Mouse (Mus musculus) lung, postnatal 0 days (tissue): ENCODE results near the gene Grik1. TPM values are rescaled to one million over a fixed set of nuclear protein-coding genes. Genes with fewer than 3 reads are reported as not detected.

Source experiments
- ATAC-seq: fragments of 200-750 bp; cut with Nextera tagmentation; 2 replicates; pipeline ENCODE4 v1.8.0; 2017; ENCODE audit warnings: moderate library complexity
- DNase-seq: peaks from one replicate; pipeline ENCODE4 v3.0.0-alpha.2; 2016; ENCODE audit warnings: low spot score
- H3K27ac ChIP-seq: fragments of 300-500 bp; sonication (generic); 2 replicates; pipeline ENCODE4 v1.5.1; 2014; ENCODE audit warnings: antibody characterized with exemption, mild to moderate bottlenecking, low read length, mixed read lengths
- H3K27me3 ChIP-seq: fragments of 300-500 bp; sonication (generic); replicated peaks from 2 replicates; pipeline ENCODE4 v1.6.1; 2014; ENCODE audit warnings: low read length, mixed read lengths; ENCODE audit not compliant: insufficient read depth
- H3K36me3 ChIP-seq: fragments of 300-500 bp; sonication (generic); 2 replicates; pipeline ENCODE4 v1.6.1; 2014; ENCODE audit warnings: low read length, mixed read lengths; ENCODE audit not compliant: insufficient read depth
- H3K4me1 ChIP-seq: fragments of 300-500 bp; sonication (generic); 2 replicates; pipeline ENCODE4 v1.6.1; 2014; ENCODE audit warnings: antibody characterized with exemption, low read depth, low read length, mixed read lengths; ENCODE audit not compliant: insufficient read depth
- H3K4me2 ChIP-seq: fragments of 300-500 bp; sonication (generic); replicated peaks from 2 replicates; pipeline ENCODE4 v1.6.1; 2014; ENCODE audit warnings: low read depth, mild to moderate bottlenecking, low read length, moderate library complexity, mixed read lengths
- H3K4me3 ChIP-seq: fragments of 300-500 bp; sonication (generic); 2 replicates; pipeline ENCODE4 v1.5.1; 2014; ENCODE audit warnings: low read depth, low read length
- H3K9ac ChIP-seq: fragments of 300-500 bp; sonication (generic); replicated peaks from 2 replicates; pipeline ENCODE4 v1.6.1; 2014; ENCODE audit warnings: low read depth, mild to moderate bottlenecking
- H3K9me3 ChIP-seq: fragments of 300-500 bp; sonication (generic); 2 replicates; pipeline ENCODE4 v1.6.1; 2016; ENCODE audit warnings: low read length, mixed read lengths
- CTCF ChIP-seq: IDR thresholded peaks from 2 replicates; pipeline ENCODE4 v1.5.1; 2016; ENCODE audit warnings: antibody characterized with exemption, mild to moderate bottlenecking
- EP300 ChIP-seq: IDR thresholded peaks from 2 replicates; pipeline ENCODE4 v1.6.1; 2016; ENCODE audit warnings: antibody characterized with exemption, mild to moderate bottlenecking, control low read depth
- WGBS: fragments of 180-500 bp; shearing (Covaris S2); extraction: QIAGEN DNeasy Blood & Tissue Kit; methylation state at CpG from one replicate; pipeline ENCODE4 v1.1.7; 2014; 5-methylcytosine and 5-hydroxymethylcytosine counted together
- polyA plus RNA-seq: library from polyadenylated mRNA; unstranded; fragments of >200 nt; fragmentation: Nextera tagmentation; extraction: Ambion mirVana; gene quantifications from 2 replicates; pipeline ENCODE4 v1.2.1, GENCODE M21; 2015

Gene Grik1
- polyA plus RNA-seq, 1 experiment from 2014 or later = 0.25 TPM

DNA sequence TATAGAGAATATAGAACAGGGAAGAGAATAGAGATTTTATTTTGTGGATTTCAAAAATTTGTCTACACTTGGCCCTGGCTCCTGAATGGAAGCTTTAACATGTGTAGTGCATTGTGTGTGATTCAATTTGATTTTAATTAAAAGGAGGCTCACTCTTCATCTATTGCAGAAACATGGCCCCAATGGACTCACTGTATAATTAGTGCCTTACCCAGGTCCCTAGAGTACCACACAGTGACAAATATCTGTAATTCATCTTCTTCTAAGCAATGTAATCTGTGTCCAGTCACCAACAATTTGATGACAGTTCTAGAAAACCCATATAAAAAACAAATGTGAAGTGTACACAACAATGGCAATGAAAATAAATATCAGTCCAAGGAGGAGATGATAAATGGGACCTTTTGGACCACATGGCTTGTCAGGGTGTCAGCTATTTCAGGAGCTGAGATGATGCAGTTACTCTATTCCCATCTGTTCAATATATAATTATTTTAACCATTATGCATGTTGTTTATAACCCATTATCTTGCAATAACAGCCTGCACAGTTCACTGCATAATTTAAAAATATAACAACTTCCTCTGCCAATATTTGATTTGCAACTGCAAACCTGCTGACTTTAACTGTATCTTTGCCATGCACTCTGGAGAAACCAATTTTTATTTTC is 305.7 kb downstream of the Grik1 start:
- no peak overlapping the region for H3K27ac ChIP-seq
- H3K4me1 ChIP-seq = no peaks in the 10 kb centered on the region
- ATAC-seq = no peak
- no peaks in the 10 kb centered on the region for H3K9me3 ChIP-seq
- no peak for DNase-seq
- H3K4me3 ChIP-seq = no peak overlapping the region
- H3K9ac ChIP-seq = no peak overlapping the region
- H3K27me3 ChIP-seq = no peaks in the 10 kb centered on the region
- TF ChIP-seq EP300 (no peak), CTCF (no peak)
- H3K4me2 ChIP-seq = no peak overlapping the region
- H3K36me3 ChIP-seq = no peaks in the 10 kb centered on the region

DNA sequence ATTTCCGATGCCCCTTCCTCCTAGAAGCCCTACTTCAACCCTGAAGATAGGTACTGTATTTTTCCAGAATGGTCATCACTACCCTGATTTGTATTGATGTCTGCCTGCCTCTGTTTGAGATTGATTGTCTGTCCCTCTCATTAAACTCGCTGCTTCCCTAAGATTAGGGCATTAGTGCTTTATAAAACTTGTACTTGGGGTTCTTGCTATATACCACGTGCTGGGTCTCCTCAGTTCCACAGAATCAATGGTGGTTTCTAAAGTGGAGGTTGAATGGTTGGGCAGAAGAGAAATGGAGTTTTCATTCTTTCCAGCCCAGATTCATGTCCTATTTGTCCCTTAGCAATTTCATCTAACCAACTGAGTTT is 316.0 kb downstream of the Grik1 start:
- WGBS = 73% methylated on average over 3 of the region's 3 CpGs
- Histone ChIP-seq H3K4me3 (no peak overlapping the region), H3K9ac (no peak overlapping the region)

DNA sequence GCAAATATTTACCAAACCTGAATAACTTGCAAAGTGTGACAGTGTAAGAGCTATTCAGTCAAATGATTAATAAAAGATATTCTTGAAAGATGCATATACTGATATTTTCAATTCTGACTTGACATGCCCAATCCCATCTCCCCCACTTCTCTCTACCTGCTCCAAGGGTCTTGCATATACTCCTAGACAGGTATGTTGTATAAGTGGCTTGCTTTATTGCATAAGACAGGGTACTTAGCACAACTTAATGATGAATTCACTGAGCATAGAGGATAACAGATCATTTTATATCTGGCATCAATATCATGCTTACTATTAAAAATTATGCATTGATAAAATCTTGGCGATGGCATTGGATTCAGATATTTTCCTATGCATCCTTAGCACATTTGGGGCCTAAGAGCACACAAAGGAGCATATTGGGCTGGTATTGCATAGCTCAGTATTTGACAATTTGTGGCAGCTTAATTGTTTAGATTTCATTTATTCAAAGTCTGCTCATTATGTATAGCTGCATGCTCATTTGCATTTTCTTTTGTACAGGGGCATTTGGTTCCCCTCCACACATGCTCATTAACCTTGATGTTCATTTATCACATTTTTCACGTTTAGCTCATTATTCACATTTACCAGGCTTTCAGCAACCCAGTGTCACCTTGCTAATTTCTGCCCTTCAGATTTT is 316.5 kb downstream of the Grik1 start:
- WGBS = 67% methylated on average over 2 of the region's 2 CpGs
- Histone ChIP-seq H3K9me3 (no peaks in the 10 kb centered on the region), H3K4me2 (no peak overlapping the region), H3K4me1 (no peaks in the 10 kb centered on the region), H3K4me3 (no peak overlapping the region), H3K36me3 (no peaks in the 10 kb centered on the region), H3K27me3 (no peaks in the 10 kb centered on the region), H3K9ac (no peak overlapping the region), H3K27ac (no peak overlapping the region)
- no peak for ATAC-seq
- TF ChIP-seq EP300 (no peak), CTCF (no peak)
- DNase-seq = no peak

More for the DNA sequence above, 316.0 kb downstream of the Grik1 start:
- H3K4me1 ChIP-seq = no peaks in the 10 kb centered on the region
- H3K27ac ChIP-seq = no peak overlapping the region
- TF ChIP-seq EP300 (no peak), CTCF (no peak)
- ATAC-seq (no peak), DNase-seq (no peak)
- H3K4me2 ChIP-seq = no peak overlapping the region
- no peaks in the 10 kb centered on the region for H3K9me3 ChIP-seq
- no peaks in the 10 kb centered on the region for H3K27me3 ChIP-seq
- no peaks in the 10 kb centered on the region for H3K36me3 ChIP-seq

DNA sequence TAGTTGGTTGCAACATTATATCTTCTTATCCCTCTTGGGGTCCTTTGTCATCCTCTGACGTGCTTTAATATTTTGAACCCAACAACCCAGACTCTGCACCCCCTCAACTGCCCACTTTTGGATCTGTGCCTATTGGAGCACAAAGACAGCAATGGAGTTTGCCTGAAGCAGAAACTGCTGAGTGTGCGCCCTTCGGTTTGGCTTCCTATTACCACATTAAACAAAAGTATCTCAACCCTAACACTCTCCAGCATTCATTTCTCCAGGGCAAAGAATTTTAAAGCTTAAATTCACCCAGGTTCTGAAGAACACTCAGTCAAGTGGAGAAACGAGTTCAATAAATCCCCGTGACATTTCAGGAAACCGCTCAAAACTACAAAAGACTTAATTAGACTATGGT is 318.2 kb downstream of the Grik1 start:
- Histone ChIP-seq H3K4me1 (no peaks in the 10 kb centered on the region), H3K27ac (no peak overlapping the region), H3K36me3 (no peaks in the 10 kb centered on the region), H3K9me3 (no peaks in the 10 kb centered on the region), H3K27me3 (no peaks in the 10 kb centered on the region), H3K9ac (no peak overlapping the region), H3K4me2 (no peak overlapping the region), H3K4me3 (no peak overlapping the region)
- TF ChIP-seq CTCF (no peak), EP300 (no peak)
- 83% methylated on average over 6 of the region's 6 CpGs for WGBS
- no peak for ATAC-seq
- no peak for DNase-seq

DNA sequence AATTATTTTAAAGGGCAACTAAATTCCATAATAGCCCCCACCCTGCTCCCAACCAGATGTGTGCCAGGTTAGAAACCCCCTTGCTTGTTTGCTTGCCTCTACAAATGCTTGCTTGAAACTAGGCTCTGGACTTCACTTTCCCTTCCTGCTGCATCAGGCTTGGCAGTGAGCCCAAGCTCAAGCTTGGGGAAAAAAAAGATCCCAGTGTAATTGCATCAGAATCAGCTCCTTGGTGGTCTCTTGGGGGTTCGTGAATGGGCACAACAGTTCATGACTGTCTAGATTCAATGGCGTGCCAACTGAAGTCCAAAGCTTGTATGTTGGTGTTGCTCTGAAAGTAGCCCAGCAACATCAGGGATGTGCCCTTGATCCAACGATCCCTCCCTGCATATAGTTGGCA is 320.1 kb downstream of the Grik1 start:
- TF ChIP-seq EP300 = no peak
- no peak for TF ChIP-seq CTCF
- Histone ChIP-seq H3K9me3 (no peaks in the 10 kb centered on the region), H3K4me2 (no peak overlapping the region), H3K9ac (no peak overlapping the region), H3K4me3 (no peak overlapping the region), H3K27ac (no peak overlapping the region), H3K27me3 (no peaks in the 10 kb centered on the region), H3K36me3 (no peaks in the 10 kb centered on the region), H3K4me1 (no peaks in the 10 kb centered on the region)
- ATAC-seq (no peak), DNase-seq (no peak)
- 62% methylated on average over 3 of the region's 3 CpGs for WGBS

DNA sequence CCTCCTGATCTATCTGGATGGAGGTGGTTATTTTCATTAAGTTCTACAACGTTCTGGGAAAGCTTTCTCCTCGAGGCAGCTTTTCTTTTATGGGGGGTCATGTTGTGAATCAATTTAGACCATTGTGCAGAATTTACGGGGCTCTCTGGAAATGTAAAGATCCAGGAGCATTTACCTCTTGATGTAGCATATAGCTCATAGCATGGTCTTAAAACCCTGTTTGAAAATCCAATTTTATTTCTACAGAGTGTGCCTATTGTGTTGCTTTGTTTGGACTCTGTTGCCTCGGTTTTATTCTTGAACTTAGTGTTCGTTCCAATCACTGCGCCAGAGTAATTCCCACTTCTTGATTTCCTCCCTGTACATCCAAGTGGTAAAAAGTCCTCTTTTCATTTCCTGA is 328.6 kb downstream of the Grik1 start:
- no peak overlapping the region for H3K9ac ChIP-seq
- H3K4me1 ChIP-seq = no peaks in the 10 kb centered on the region
- 76% methylated on average over 6 of the region's 6 CpGs for WGBS
- H3K9me3 ChIP-seq = no peaks in the 10 kb centered on the region
- no peak overlapping the region for H3K4me3 ChIP-seq
- TF ChIP-seq EP300 (no peak), CTCF (no peak)
- no peak overlapping the region for H3K27ac ChIP-seq
- ATAC-seq (no peak), DNase-seq (no peak)
- no peaks in the 10 kb centered on the region for H3K36me3 ChIP-seq
- H3K4me2 ChIP-seq = no peak overlapping the region
- no peaks in the 10 kb centered on the region for H3K27me3 ChIP-seq
